Mouse (Mus musculus) embryonic facial prominence, embryonic 10.5 days (tissue): ENCODE results near the gene Ankrd16. TPM values are rescaled to one million over a fixed set of nuclear protein-coding genes. Genes with fewer than 3 reads are reported as not detected.
A peak's percentile ranks its signal among the peaks of the same experiment; 100 is the strongest.

Experiments used
- DNase-seq: peaks from one replicate; pipeline ENCODE4 v3.0.0-alpha.2; 2017; ENCODE audit warnings: low spot score
- H3K27ac ChIP-seq: fragments of 300-500 bp; sonication (generic); replicated peaks from 2 replicates; pipeline ENCODE4 v1.5.1; 2016; ENCODE audit warnings: mild to moderate bottlenecking
- H3K27me3 ChIP-seq: fragments of 300-500 bp; sonication (generic); replicated peaks from 2 replicates; pipeline ENCODE4 v1.6.1; 2016; ENCODE audit warnings: low read depth, mild to moderate bottlenecking; ENCODE audit not compliant: poor library complexity, severe bottlenecking
- H3K36me3 ChIP-seq: fragments of 300-500 bp; sonication (generic); replicated peaks from 2 replicates; pipeline ENCODE4 v1.6.1; 2016; ENCODE audit warnings: mild to moderate bottlenecking, moderate library complexity
- H3K4me1 ChIP-seq: fragments of 300-500 bp; sonication (generic); 2 replicates; pipeline ENCODE4 v1.6.1; 2016
- H3K4me3 ChIP-seq: fragments of 300-500 bp; sonication (generic); 2 replicates; pipeline ENCODE4 v1.5.1; 2016; ENCODE audit warnings: mild to moderate bottlenecking, moderate library complexity
- H3K9me3 ChIP-seq: fragments of 300-500 bp; sonication (generic); 2 replicates; pipeline ENCODE4 v1.6.1; 2016; ENCODE audit warnings: mild to moderate bottlenecking
- WGBS: fragments of 180-500 bp; shearing (Covaris S2); methylation state at CpG from one replicate; pipeline ENCODE4 v1.1.7; 2016; 5-methylcytosine and 5-hydroxymethylcytosine counted together
- polyA plus RNA-seq: library from polyadenylated mRNA; unstranded; fragments of >200 nt; fragmentation: Nextera tagmentation; extraction: Ambion mirVana; gene quantifications from 2 replicates; pipeline ENCODE4 v1.2.1, GENCODE M21; 2016

Gene Ankrd16
- polyA plus RNA-seq, 1 experiment from 2014 or later, result 51.6 TPM

- no peak overlapping the region for H3K27ac ChIP-seq
- DNase-seq, result no peak
- WGBS, result 91% methylated on average over 10 of the region's 10 CpGs
Observed at GRCm38 (mm10) chr2:11774426-11774825, 3.2 kb upstream of the Ankrd16 start.

GRCm38 (mm10) chr2:11775121-11775520, 2.6 kb upstream of the Ankrd16 start:
- Histone ChIP-seq H3K4me1 (peaks cover 19% of the 10 kb centered on the region), H3K9me3 (no peaks in the 10 kb centered on the region), H3K27me3 (no peaks in the 10 kb centered on the region), H3K4me3 (no peak overlapping the region), H3K27ac (no peak overlapping the region), H3K36me3 (peaks cover 6% of the 10 kb centered on the region)
- no peak for DNase-seq
- 85% methylated on average over 5 of the region's 5 CpGs for WGBS

More at GRCm38 (mm10) chr2:11774426-11774825, 3.2 kb upstream of the Ankrd16 start:
- Histone ChIP-seq H3K4me3 (no peak overlapping the region), H3K9me3 (no peaks in the 10 kb centered on the region), H3K4me1 (peaks cover 14% of the 10 kb centered on the region), H3K36me3 (peaks cover 6% of the 10 kb centered on the region), H3K27me3 (no peaks in the 10 kb centered on the region)

- 53% methylated on average over 8 of the region's 8 CpGs for WGBS
- Histone ChIP-seq H3K4me1 (peaks cover 19% of the 10 kb centered on the region), H3K9me3 (no peaks in the 10 kb centered on the region), H3K36me3 (peaks cover 19% of the 10 kb centered on the region), H3K27ac (peak overlapping the region; percentile 94; the same call in 1 of the 2 replicates), H3K4me3 (peak overlapping the region; percentile 78), H3K27me3 (no peaks in the 10 kb centered on the region)
- DNase-seq, result no peak
Observed at GRCm38 (mm10) chr2:11776415-11776814, 1.3 kb upstream of the Ankrd16 start.

- peaks cover 19% of the 10 kb centered on the region for H3K4me1 ChIP-seq
- no peaks in the 10 kb centered on the region for H3K9me3 ChIP-seq
- peak overlapping the region; percentile 78 for H3K4me3 ChIP-seq
- H3K27me3 ChIP-seq, result no peaks in the 10 kb centered on the region
- WGBS, result under 1% methylated on average over 43 of the region's 43 CpGs
- peak overlapping the region; percentile 88 for H3K27ac ChIP-seq
- H3K36me3 ChIP-seq, result peaks cover 38% of the 10 kb centered on the region
- DNase-seq, result peak; percentile 93
Observed at GRCm38 (mm10) chr2:11778087-11778823, 579 bp downstream of the Ankrd16 start.

GRCm38 (mm10) chr2:11784159-11784558, 6.5 kb downstream of the Ankrd16 start:
- Histone ChIP-seq H3K9me3 (no peaks in the 10 kb centered on the region), H3K36me3 (peaks cover 97% of the 10 kb centered on the region), H3K4me1 (peaks cover 7% of the 10 kb centered on the region), H3K27ac (no peak overlapping the region), H3K27me3 (no peaks in the 10 kb centered on the region), H3K4me3 (no peak overlapping the region)
- no peak for DNase-seq
- WGBS, result 93% methylated on average over 6 of the region's 6 CpGs

GRCm38 (mm10) chr2:11794668-11795067, 17.0 kb downstream of the Ankrd16 start:
- WGBS, result 76% methylated on average over 4 of the region's 4 CpGs

GRCm38 (mm10) chr2:11797930-11798364, 20.3 kb downstream of the Ankrd16 start:
- peaks cover 21% of the 10 kb centered on the region for H3K4me1 ChIP-seq
- WGBS, result 39% methylated on average over 5 of the region's 5 CpGs
- H3K27me3 ChIP-seq, result no peaks in the 10 kb centered on the region
- peak; percentile 39 for DNase-seq
- no peaks in the 10 kb centered on the region for H3K9me3 ChIP-seq
- H3K36me3 ChIP-seq, result peaks cover 19% of the 10 kb centered on the region
- no peak overlapping the region for H3K27ac ChIP-seq
- no peak overlapping the region for H3K4me3 ChIP-seq

More at GRCm38 (mm10) chr2:11794668-11795067, 17.0 kb downstream of the Ankrd16 start:
- Histone ChIP-seq H3K9me3 (no peaks in the 10 kb centered on the region), H3K36me3 (peaks cover 49% of the 10 kb centered on the region), H3K4me1 (peaks cover 21% of the 10 kb centered on the region), H3K27ac (no peak overlapping the region), H3K27me3 (no peaks in the 10 kb centered on the region), H3K4me3 (no peak overlapping the region)
- no peak for DNase-seq

- H3K9me3 ChIP-seq, result no peaks in the 10 kb centered on the region
- WGBS, result 89% methylated on average over 2 of the region's 2 CpGs
- no peak overlapping the region for H3K27ac ChIP-seq
- H3K27me3 ChIP-seq, result no peaks in the 10 kb centered on the region
- H3K4me1 ChIP-seq, result peaks cover 20% of the 10 kb centered on the region
- H3K4me3 ChIP-seq, result no peak overlapping the region
- no peaks in the 10 kb centered on the region for H3K36me3 ChIP-seq
- no peak for DNase-seq
Observed at GRCm38 (mm10) chr2:11801299-11801930, 23.7 kb downstream of the Ankrd16 start.

Other genes starting within 250 kb of the Ankrd16 start
- gene Pfkfb3, start 223.8 kb upstream of the Ankrd16 start, polyA plus RNA-seq, result 15.4 and 17.0 TPM in 2 replicates
- 201 TPM in 2 replicates for gene Rbm17, start 173.7 kb upstream of the Ankrd16 start, polyA plus RNA-seq
- gene Gm17490, start 151.6 kb upstream of the Ankrd16 start, polyA plus RNA-seq, result not detected in 2 replicates
- gene Il2ra, start 135.1 kb upstream of the Ankrd16 start, polyA plus RNA-seq, result not detected in 2 replicates
- 0.41 and 0.57 TPM in 2 replicates for gene Il15ra, start 72.6 kb upstream of the Ankrd16 start, polyA plus RNA-seq
- gene Fbh1, start 294 bp upstream of the Ankrd16 start, polyA plus RNA-seq, result 114 and 115 TPM in 2 replicates